Mouse (Mus musculus) intestine, embryonic 16.5 days (tissue): ENCODE data around the gene Slc16a2. TPM values are rescaled to one million over a fixed set of nuclear protein-coding genes. Genes with fewer than 3 reads are reported as not detected.

Experiments
- ATAC-seq: fragments of 200-750 bp; cut with Nextera tagmentation; 2 replicates; pipeline ENCODE4 v1.8.0; 2017; ENCODE audit warnings: moderate TSS enrichment, moderate library complexity
- H3K27ac ChIP-seq: fragments of 300-500 bp; sonication (generic); 2 replicates; pipeline ENCODE4 v1.5.1; 2014; ENCODE audit warnings: mild to moderate bottlenecking, low read length
- H3K27me3 ChIP-seq: fragments of 300-500 bp; sonication (generic); replicated peaks from 2 replicates; pipeline ENCODE4 v1.6.1; 2014; ENCODE audit warnings: low read length, control low read depth, mixed read lengths; ENCODE audit not compliant: control insufficient read depth, insufficient read depth
- H3K36me3 ChIP-seq: fragments of 300-500 bp; sonication (generic); 2 replicates; pipeline ENCODE4 v1.6.1; 2014; ENCODE audit warnings: low read length, control low read depth; ENCODE audit not compliant: control insufficient read depth, insufficient read depth
- H3K4me1 ChIP-seq: fragments of 300-500 bp; sonication (generic); 2 replicates; pipeline ENCODE4 v1.6.1; 2014; ENCODE audit warnings: low read length, control low read depth, mixed read lengths; ENCODE audit not compliant: control insufficient read depth, insufficient read depth
- H3K4me2 ChIP-seq: fragments of 300-500 bp; sonication (generic); 2 replicates; pipeline ENCODE4 v1.6.1; 2014; ENCODE audit warnings: low read depth, low read length, control low read depth
- H3K4me3 ChIP-seq: fragments of 300-500 bp; sonication (generic); 2 replicates; pipeline ENCODE4 v1.5.1; 2014; ENCODE audit warnings: mild to moderate bottlenecking, low read length
- H3K9ac ChIP-seq: fragments of 300-500 bp; sonication (generic); 2 replicates; pipeline ENCODE4 v1.6.1; 2014; ENCODE audit warnings: low read depth, low read length
- H3K9me3 ChIP-seq: fragments of 300-500 bp; sonication (generic); 2 replicates; pipeline ENCODE4 v1.6.1; 2016; ENCODE audit warnings: low read length, control low read depth; ENCODE audit not compliant: control insufficient read depth
- WGBS: fragments of 180-500 bp; shearing (Covaris S2); extraction: QIAGEN DNeasy Blood & Tissue Kit; methylation state at CpG from one replicate; pipeline ENCODE4 v1.1.7; 2014; 5-methylcytosine and 5-hydroxymethylcytosine counted together
- polyA plus RNA-seq: library from polyadenylated mRNA; unstranded; fragments of >200 nt; fragmentation: Nextera tagmentation; extraction: Ambion mirVana; gene quantifications from 2 replicates; pipeline ENCODE4 v1.2.1, GENCODE M21; 2015

The Slc16a2 gene
- polyA plus RNA-seq, 1 experiment from 2014 or later = 6.9 TPM

- Histone ChIP-seq H3K27ac (no peak overlapping the region), H3K4me2 (no peak overlapping the region), H3K9ac (no peak overlapping the region), H3K9me3 (no peaks in the 10 kb centered on the region), H3K4me3 (no peak overlapping the region), H3K36me3 (no peaks in the 10 kb centered on the region), H3K27me3 (peaks cover 3% of the 10 kb centered on the region), H3K4me1 (no peaks in the 10 kb centered on the region)
- no peak for ATAC-seq
- WGBS = 71% methylated on average over 1 of the region's 1 CpGs
Measured at GRCm38 (mm10) chrX:103812690-103813089, 9.1 kb downstream of the Slc16a2 start.

GRCm38 (mm10) chrX:103810483-103810882 lies 11.3 kb downstream of the Slc16a2 start:
- Histone ChIP-seq H3K9me3 (no peaks in the 10 kb centered on the region), H3K4me1 (no peaks in the 10 kb centered on the region), H3K36me3 (no peaks in the 10 kb centered on the region), H3K27ac (no peak overlapping the region), H3K4me3 (no peak overlapping the region), H3K27me3 (peaks cover 8% of the 10 kb centered on the region), H3K4me2 (no peak overlapping the region), H3K9ac (no peak overlapping the region)
- ATAC-seq = no peak
- 67% methylated on average over 1 of the region's 1 CpGs for WGBS

GRCm38 (mm10) chrX:103806373-103806772 lies 15.4 kb downstream of the Slc16a2 start:
- WGBS = 66% methylated on average over 4 of the region's 4 CpGs
- H3K9me3 ChIP-seq = no peaks in the 10 kb centered on the region
- no peak overlapping the region for H3K4me3 ChIP-seq
- no peaks in the 10 kb centered on the region for H3K4me1 ChIP-seq
- H3K9ac ChIP-seq = no peak overlapping the region
- H3K27me3 ChIP-seq = peaks cover 19% of the 10 kb centered on the region
- no peak overlapping the region for H3K4me2 ChIP-seq
- no peak for ATAC-seq
- H3K27ac ChIP-seq = no peak overlapping the region
- H3K36me3 ChIP-seq = no peaks in the 10 kb centered on the region

GRCm38 (mm10) chrX:103796961-103797360 lies 24.8 kb downstream of the Slc16a2 start:
- peaks cover 10% of the 10 kb centered on the region for H3K27me3 ChIP-seq
- no peak overlapping the region for H3K27ac ChIP-seq
- no peaks in the 10 kb centered on the region for H3K9me3 ChIP-seq
- H3K36me3 ChIP-seq = no peaks in the 10 kb centered on the region
- no peak for ATAC-seq
- H3K4me3 ChIP-seq = no peak overlapping the region
- WGBS = 81% methylated on average over 1 of the region's 1 CpGs
- no peaks in the 10 kb centered on the region for H3K4me1 ChIP-seq
- no peak overlapping the region for H3K9ac ChIP-seq
- no peak overlapping the region for H3K4me2 ChIP-seq

GRCm38 (mm10) chrX:103795506-103795905 lies 26.3 kb downstream of the Slc16a2 start:
- H3K9ac ChIP-seq = no peak overlapping the region
- WGBS = 71% methylated on average over 5 of the region's 5 CpGs
- no peak overlapping the region for H3K4me3 ChIP-seq
- no peak for ATAC-seq
- H3K27me3 ChIP-seq = peaks cover 10% of the 10 kb centered on the region
- no peak overlapping the region for H3K27ac ChIP-seq
- no peak overlapping the region for H3K4me2 ChIP-seq
- H3K4me1 ChIP-seq = no peaks in the 10 kb centered on the region
- no peaks in the 10 kb centered on the region for H3K36me3 ChIP-seq
- H3K9me3 ChIP-seq = no peaks in the 10 kb centered on the region

GRCm38 (mm10) chrX:103791329-103791728 lies 30.5 kb downstream of the Slc16a2 start:
- Histone ChIP-seq H3K27ac (no peak overlapping the region), H3K4me2 (no peak overlapping the region), H3K27me3 (peaks cover 2% of the 10 kb centered on the region; the same call in 1 of the 2 replicates), H3K9ac (no peak overlapping the region), H3K4me1 (no peaks in the 10 kb centered on the region), H3K36me3 (no peaks in the 10 kb centered on the region), H3K9me3 (no peaks in the 10 kb centered on the region), H3K4me3 (no peak overlapping the region)
- ATAC-seq = no peak
- WGBS = 83% methylated on average over 2 of the region's 2 CpGs

GRCm38 (mm10) chrX:103785681-103786080 lies 36.1 kb downstream of the Slc16a2 start:
- Histone ChIP-seq H3K27me3 (peaks cover 7% of the 10 kb centered on the region; the same call in 1 of the 2 replicates), H3K4me3 (no peak overlapping the region), H3K9me3 (no peaks in the 10 kb centered on the region), H3K4me2 (no peak overlapping the region), H3K4me1 (no peaks in the 10 kb centered on the region), H3K27ac (no peak overlapping the region), H3K9ac (no peak overlapping the region), H3K36me3 (no peaks in the 10 kb centered on the region)
- no peak for ATAC-seq
- 77% methylated on average over 2 of the region's 2 CpGs for WGBS

GRCm38 (mm10) chrX:103776412-103776811 lies 45.4 kb downstream of the Slc16a2 start:
- Histone ChIP-seq H3K4me2 (no peak overlapping the region), H3K9ac (no peak overlapping the region), H3K4me1 (no peaks in the 10 kb centered on the region), H3K36me3 (no peaks in the 10 kb centered on the region), H3K9me3 (no peaks in the 10 kb centered on the region), H3K27ac (no peak overlapping the region), H3K27me3 (peaks cover 13% of the 10 kb centered on the region), H3K4me3 (no peak overlapping the region)
- no peak for ATAC-seq

GRCm38 (mm10) chrX:103746197-103746596 lies 75.6 kb downstream of the Slc16a2 start:
- no peak overlapping the region for H3K4me2 ChIP-seq
- H3K27ac ChIP-seq = no peak overlapping the region
- no peaks in the 10 kb centered on the region for H3K9me3 ChIP-seq
- 0 out of 2 replicates have a peak, but pooled peaks cover 2% of the 10 kb centered on the region for H3K4me1 ChIP-seq
- peaks cover 13% of the 10 kb centered on the region; the same call in 1 of the 2 replicates for H3K27me3 ChIP-seq
- no peak overlapping the region for H3K4me3 ChIP-seq
- no peaks in the 10 kb centered on the region for H3K36me3 ChIP-seq
- H3K9ac ChIP-seq = no peak overlapping the region
- no peak for ATAC-seq
- WGBS = 82% methylated on average over 1 of the region's 1 CpGs
